Mouse (Mus musculus): Measurements from ENCODE around the gene Csf2rb. TPM values are rescaled to one million over a fixed set of nuclear protein-coding genes. Genes with fewer than 3 reads are reported as not detected.

The Csf2rb gene
- polyA plus RNA-seq, 1 experiment from 2014 or later = 1.4 TPM

- H3K9me3 ChIP-seq = no peaks in the 10 kb centered on the region
- no peak for ATAC-seq
Observed at GRCm38 (mm10) chr15:78385564-78385963, 60.0 kb downstream of the Csf2rb start.

GRCm38 (mm10) chr15:78390855-78391254, 65.3 kb downstream of the Csf2rb start:
- H3K4me1 ChIP-seq (replicated peaks) = no peaks in the 10 kb centered on the region
- no peaks in the 10 kb centered on the region for H3K9me3 ChIP-seq
- 78% methylated on average over 3 of the region's 3 CpGs for WGBS
- no peak overlapping the region for H3K4me2 ChIP-seq (replicated peaks)
- no peak for ATAC-seq
- H3K4me3 ChIP-seq (replicated peaks) = no peak overlapping the region
- H3K9ac ChIP-seq = no peak overlapping the region
- peaks cover 29% of the 10 kb centered on the region for H3K27me3 ChIP-seq (replicated peaks)
- H3K36me3 ChIP-seq = no peaks in the 10 kb centered on the region
- H3K27ac ChIP-seq = no peak overlapping the region

More at GRCm38 (mm10) chr15:78385564-78385963, 60.0 kb downstream of the Csf2rb start:
- no peak overlapping the region for H3K4me3 ChIP-seq (replicated peaks)
- no peak overlapping the region for H3K27ac ChIP-seq
- no peaks in the 10 kb centered on the region for H3K4me1 ChIP-seq (replicated peaks)
- no peak overlapping the region for H3K4me2 ChIP-seq (replicated peaks)
- H3K9ac ChIP-seq = no peak overlapping the region
- WGBS = 84% methylated on average over 1 of the region's 1 CpGs
- H3K27me3 ChIP-seq (replicated peaks) = peaks cover 15% of the 10 kb centered on the region
- no peaks in the 10 kb centered on the region for H3K36me3 ChIP-seq

GRCm38 (mm10) chr15:78395478-78395962, 70.0 kb downstream of the Csf2rb start, which contains the start of gene Tex33:
TSS of gene Tex33 (minus strand) at chr15:78395912.
- ATAC-seq = no peak
- Histone ChIP-seq H3K36me3 (no peaks in the 10 kb centered on the region), H3K27ac (no peak within 1 kb of the TSS), H3K4me3 (replicated peaks) (no peak within 1 kb of the TSS), H3K4me2 (replicated peaks) (no peak within 1 kb of the TSS), H3K9me3 (no peaks in the 10 kb centered on the region), H3K27me3 (replicated peaks) (peaks cover 24% of the 10 kb centered on the region), H3K9ac (no peak within 1 kb of the TSS), H3K4me1 (replicated peaks) (no peaks in the 10 kb centered on the region)
- 74% methylated on average over 8 of the region's 8 CpGs for whole genome bisulfite sequencing

DNA sequence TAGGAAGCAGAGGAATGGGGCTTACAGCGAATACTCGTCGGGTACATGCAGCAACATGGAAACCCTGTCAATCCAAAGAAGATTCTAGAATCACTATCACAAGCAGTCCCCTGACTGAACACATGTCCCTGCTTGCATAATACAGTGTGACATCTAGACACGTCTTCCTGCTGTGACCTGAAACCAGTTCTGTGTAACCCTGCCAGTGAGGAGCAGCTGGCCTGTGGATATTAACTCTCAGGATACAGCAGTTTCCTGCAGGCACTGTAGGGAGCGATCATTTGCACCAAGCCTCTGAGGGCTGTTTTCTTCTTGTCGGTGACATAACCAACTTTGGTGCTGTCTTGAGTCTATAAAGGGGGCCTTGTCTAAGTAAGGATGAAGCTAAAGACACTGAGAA, 75.8 kb downstream of the Csf2rb start:
- peaks cover 4% of the 10 kb centered on the region; the same call in 1 of the 2 replicates for H3K27me3 ChIP-seq (replicated peaks)
- H3K27ac ChIP-seq = no peak overlapping the region
- WGBS = 76% methylated on average over 6 of the region's 6 CpGs
- H3K9me3 ChIP-seq = no peaks in the 10 kb centered on the region
- H3K36me3 ChIP-seq = no peaks in the 10 kb centered on the region
- peaks cover 24% of the 10 kb centered on the region for H3K4me1 ChIP-seq (replicated peaks)
- ATAC-seq = no peak
- no peak overlapping the region for H3K9ac ChIP-seq
- no peak overlapping the region for H3K4me3 ChIP-seq (replicated peaks)
- no peak overlapping the region for H3K4me2 ChIP-seq (replicated peaks)

DNA sequence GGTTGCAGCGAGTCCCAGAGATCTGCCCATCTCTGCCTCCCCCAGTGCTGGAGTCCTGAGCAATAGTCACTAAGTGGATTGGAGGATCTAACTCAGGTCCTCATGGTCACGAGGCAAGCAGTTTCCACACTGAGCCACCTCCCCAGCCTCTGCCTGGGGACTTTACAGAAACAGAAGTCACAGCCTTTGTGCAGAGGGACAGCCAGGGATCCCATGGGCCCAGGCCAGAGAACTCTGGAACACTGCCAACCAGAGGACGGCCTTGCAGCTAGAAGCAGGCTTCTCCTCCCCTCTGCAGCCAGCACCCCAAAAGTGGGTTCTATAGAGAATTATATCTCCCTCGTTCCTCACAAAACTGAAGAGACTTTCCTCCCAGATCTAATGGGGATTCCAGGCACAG, 76.4 kb downstream of the Csf2rb start:
- H3K27me3 ChIP-seq (replicated peaks) = peaks cover 4% of the 10 kb centered on the region; the same call in 1 of the 2 replicates
- no peak overlapping the region for H3K4me3 ChIP-seq (replicated peaks)
- no peak overlapping the region for H3K27ac ChIP-seq
- no peak overlapping the region for H3K4me2 ChIP-seq (replicated peaks)
- ATAC-seq = no peak
- H3K9ac ChIP-seq = no peak overlapping the region
- no peaks in the 10 kb centered on the region for H3K9me3 ChIP-seq
- 49% methylated on average over 4 of the region's 4 CpGs for WGBS
- H3K36me3 ChIP-seq = no peaks in the 10 kb centered on the region
- H3K4me1 ChIP-seq (replicated peaks) = peaks cover 24% of the 10 kb centered on the region

DNA sequence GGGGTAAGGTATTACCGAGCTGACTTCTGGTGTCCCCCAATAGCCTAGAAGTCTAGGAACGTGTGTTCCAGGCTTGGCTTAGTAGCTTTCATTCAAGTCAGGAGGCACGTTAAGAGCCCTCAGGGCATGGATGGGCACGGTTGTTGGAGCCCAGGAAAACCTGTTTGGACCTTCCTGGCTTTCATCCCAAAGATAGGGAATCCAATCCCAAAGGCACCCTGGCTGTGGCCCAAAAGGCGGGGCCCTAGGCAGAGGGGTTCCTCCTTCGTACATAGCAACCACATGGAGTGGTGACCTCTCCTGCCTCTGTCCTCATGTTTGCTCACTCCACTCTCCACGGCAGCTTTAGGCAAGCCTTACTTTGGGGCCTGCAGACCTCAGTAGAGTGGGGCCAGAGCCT, 76.9 kb downstream of the Csf2rb start:
- WGBS = 76% methylated on average over 7 of the region's 7 CpGs
- Histone ChIP-seq H3K4me1 (replicated peaks) (peaks cover 29% of the 10 kb centered on the region), H3K36me3 (no peaks in the 10 kb centered on the region), H3K9ac (no peak overlapping the region), H3K27ac (no peak overlapping the region), H3K4me3 (replicated peaks) (no peak overlapping the region), H3K9me3 (no peaks in the 10 kb centered on the region), H3K27me3 (replicated peaks) (peaks cover 4% of the 10 kb centered on the region; the same call in 1 of the 2 replicates), H3K4me2 (replicated peaks) (no peak overlapping the region)
- ATAC-seq = no peak

DNA sequence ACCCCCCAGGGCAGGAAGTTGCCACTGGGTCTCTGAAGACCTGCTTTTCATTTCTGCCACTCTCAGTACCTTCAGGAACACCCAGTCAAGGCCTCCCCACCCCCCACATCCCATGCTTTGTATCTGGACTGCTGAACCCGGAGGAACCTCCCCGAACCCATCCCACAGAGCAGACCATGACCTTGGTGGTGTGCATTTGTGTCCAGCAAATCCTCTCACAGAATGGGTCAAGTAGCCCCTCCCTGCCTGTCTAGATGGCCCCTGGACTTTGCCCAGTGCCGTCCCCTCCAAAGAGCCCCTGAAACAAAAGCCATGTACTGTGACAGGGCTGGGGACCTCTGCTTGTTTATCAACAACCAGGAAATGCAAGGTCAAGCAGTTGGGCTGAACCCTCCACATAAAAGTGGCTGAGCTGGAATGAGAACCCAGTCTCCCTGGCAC, 77.8 kb downstream of the Csf2rb start:
- no peak for ATAC-seq
- Histone ChIP-seq H3K4me3 (replicated peaks) (no peak overlapping the region), H3K9ac (no peak overlapping the region), H3K36me3 (no peaks in the 10 kb centered on the region), H3K4me1 (replicated peaks) (peaks cover 31% of the 10 kb centered on the region), H3K4me2 (replicated peaks) (peak overlapping the region; percentile 30), H3K9me3 (no peaks in the 10 kb centered on the region), H3K27ac (peak overlapping the region; percentile 48; the same call in 1 of the 2 replicates), H3K27me3 (replicated peaks) (peaks cover 3% of the 10 kb centered on the region; the same call in 1 of the 2 replicates)
- WGBS = 28% methylated on average over 3 of the region's 3 CpGs

Other genes with a start within 250 kb of the Csf2rb start
- 0.04 and 0.10 TPM in 2 replicates for gene Cacng2, start 205.7 kb upstream of the Csf2rb start, polyA plus RNA-seq (2015; fragmentation: Nextera tagmentation; extraction: Ambion mirVana)
- gene Ift27, start 151.6 kb upstream of the Csf2rb start, polyA plus RNA-seq (2015; fragmentation: Nextera tagmentation; extraction: Ambion mirVana) = 60.5 and 62.9 TPM in 2 replicates
- not detected in 2 replicates for gene Pvalb, start 119.4 kb upstream of the Csf2rb start, polyA plus RNA-seq (2015; fragmentation: Nextera tagmentation; extraction: Ambion mirVana)
- gene Ncf4, start 81.0 kb upstream of the Csf2rb start, polyA plus RNA-seq (2015; fragmentation: Nextera tagmentation; extraction: Ambion mirVana) = 5.1 and 5.6 TPM in 2 replicates
- 0.38 and 0.48 TPM in 2 replicates for gene Csf2rb2, start 20.0 kb upstream of the Csf2rb start, polyA plus RNA-seq (2015; fragmentation: Nextera tagmentation; extraction: Ambion mirVana)
- gene Tex33, start 70.2 kb downstream of the Csf2rb start, polyA plus RNA-seq (2015; fragmentation: Nextera tagmentation; extraction: Ambion mirVana) = not detected in 2 replicates
- 33.4 and 45.0 TPM in 2 replicates for gene Tst, start 80.2 kb downstream of the Csf2rb start, polyA plus RNA-seq (2015; fragmentation: Nextera tagmentation; extraction: Ambion mirVana)
- gene Mpst, start 80.7 kb downstream of the Csf2rb start, polyA plus RNA-seq (2015; fragmentation: Nextera tagmentation; extraction: Ambion mirVana) = 2.6 and 3.1 TPM in 2 replicates
- 28.7 and 31.0 TPM in 2 replicates for gene Kctd17, start 102.8 kb downstream of the Csf2rb start, polyA plus RNA-seq (2015; fragmentation: Nextera tagmentation; extraction: Ambion mirVana)
- 0.39 and 0.54 TPM in 2 replicates for gene Tmprss6, start 142.9 kb downstream of the Csf2rb start, polyA plus RNA-seq (2015; fragmentation: Nextera tagmentation; extraction: Ambion mirVana)
- 1.2 and 1.4 TPM in 2 replicates for gene Il2rb, start 169.5 kb downstream of the Csf2rb start, polyA plus RNA-seq (2015; fragmentation: Nextera tagmentation; extraction: Ambion mirVana)
- gene C1qtnf6, start 205.7 kb downstream of the Csf2rb start, polyA plus RNA-seq (2015; fragmentation: Nextera tagmentation; extraction: Ambion mirVana) = 22.0 and 22.3 TPM in 2 replicates
- 0.23 and 0.24 TPM in 2 replicates for gene Sstr3, start 218.9 kb downstream of the Csf2rb start, polyA plus RNA-seq (2015; fragmentation: Nextera tagmentation; extraction: Ambion mirVana)
- 15.7 and 21.4 TPM in 2 replicates for gene Rac2, start 247.0 kb downstream of the Csf2rb start, polyA plus RNA-seq (2015; fragmentation: Nextera tagmentation; extraction: Ambion mirVana)

Data from intestine, embryonic 15.5 days (tissue).